Mouse (Mus musculus) hindbrain, postnatal 0 days (tissue): ENCODE data around the gene Kcnq1. TPM values are rescaled to one million over a fixed set of nuclear protein-coding genes. Genes with fewer than 3 reads are reported as not detected.
A peak's percentile ranks its signal among the peaks of the same experiment; 100 is the strongest.

Experiments used
- ATAC-seq: fragments of 200-750 bp; cut with Nextera tagmentation; 2 replicates; pipeline ENCODE4 v1.8.0; 2017; ENCODE audit warnings: mild to moderate bottlenecking, moderate TSS enrichment, moderate library complexity
- DNase-seq: peaks from one replicate; pipeline ENCODE4 v3.0.0-alpha.2; 2015; ENCODE audit warnings: low spot score
- H3K27ac ChIP-seq: fragments of 300-500 bp; sonication (generic); 2 replicates; pipeline ENCODE4 v1.5.1; 2014; ENCODE audit warnings: mild to moderate bottlenecking
- H3K27me3 ChIP-seq: fragments of 300-500 bp; sonication (generic); 2 replicates; pipeline ENCODE4 v1.6.1; 2014; ENCODE audit warnings: low read length, mixed read lengths; ENCODE audit not compliant: insufficient read depth
- H3K36me3 ChIP-seq: fragments of 300-500 bp; sonication (generic); 2 replicates; pipeline ENCODE4 v1.6.1; 2014; ENCODE audit warnings: low read length, mixed read lengths; ENCODE audit not compliant: insufficient read depth
- H3K4me1 ChIP-seq: fragments of 300-500 bp; sonication (generic); 2 replicates; pipeline ENCODE4 v1.6.1; 2014; ENCODE audit warnings: antibody characterized with exemption, low read length, mixed read lengths; ENCODE audit not compliant: insufficient read depth
- H3K4me2 ChIP-seq: fragments of 300-500 bp; sonication (generic); 2 replicates; pipeline ENCODE4 v1.6.1; 2014; ENCODE audit warnings: low read depth, mild to moderate bottlenecking, low read length, moderate library complexity, mixed read lengths
- H3K4me3 ChIP-seq: fragments of 300-500 bp; sonication (generic); 2 replicates; pipeline ENCODE4 v1.5.1; 2014; ENCODE audit warnings: low read length
- H3K9ac ChIP-seq: fragments of 300-500 bp; sonication (generic); replicated peaks from 2 replicates; pipeline ENCODE4 v1.6.1; 2014; ENCODE audit warnings: mild to moderate bottlenecking, low read length, moderate library complexity, mixed read lengths
- H3K9me3 ChIP-seq: fragments of 300-500 bp; sonication (generic); 2 replicates; pipeline ENCODE4 v1.6.1; 2016; ENCODE audit warnings: low read length, mixed read lengths
- CTCF ChIP-seq: IDR thresholded peaks from 2 replicates; pipeline ENCODE4 v1.5.1; 2016; ENCODE audit warnings: antibody characterized with exemption, control low read depth, low read depth
- WGBS: fragments of 180-500 bp; shearing (Covaris S2); extraction: QIAGEN DNeasy Blood & Tissue Kit; methylation state at CpG from one replicate; pipeline ENCODE4 v1.1.7; 2014; 5-methylcytosine and 5-hydroxymethylcytosine counted together
- polyA plus RNA-seq: library from polyadenylated mRNA; unstranded; fragments of >200 nt; fragmentation: Nextera tagmentation; extraction: Ambion mirVana; gene quantifications from 2 replicates; pipeline ENCODE4 v1.2.1, GENCODE M21; 2015
- total RNA-seq: library from RNA; depleted of rRNA; stranded (reverse); fragments of >200 nt; gene quantifications from 2 replicates; pipeline ENCODE4 v1.2.3, GENCODE M21; 2014

Gene Kcnq1
- total and polyA plus RNA-seq, 2 experiments from 2014 or later: 1.4 to 1.9 TPM

GRCm38 (mm10) chr7:143428142-143428813, 322.1 kb downstream of the Kcnq1 start:
- whole genome bisulfite sequencing: 14% methylated on average over 23 of the region's 23 CpGs
- DNase-seq (peak; percentile 86), ATAC-seq (peak; percentile 91)
- no peak overlapping the region for H3K4me2 ChIP-seq
- H3K9me3 ChIP-seq: no peaks in the 10 kb centered on the region
- TF ChIP-seq CTCF: no peak
- 0 out of 2 replicates have a peak overlapping the region, but pooled peaks have one; percentile 17 for H3K9ac ChIP-seq
- H3K4me3 ChIP-seq: no peak overlapping the region
- H3K36me3 ChIP-seq: no peaks in the 10 kb centered on the region
- H3K27ac ChIP-seq: peak overlapping the region; percentile 58; the same call in 1 of the 2 replicates
- peaks cover 16% of the 10 kb centered on the region for H3K4me1 ChIP-seq
- no peaks in the 10 kb centered on the region for H3K27me3 ChIP-seq

- peaks cover 18% of the 10 kb centered on the region for H3K4me1 ChIP-seq
- DNase-seq: no peak
- 25% methylated on average over 2 of the region's 2 CpGs for WGBS
- no peaks in the 10 kb centered on the region for H3K9me3 ChIP-seq
- no peaks in the 10 kb centered on the region for H3K36me3 ChIP-seq
- no peaks in the 10 kb centered on the region for H3K27me3 ChIP-seq
- H3K4me3 ChIP-seq: no peak overlapping the region
- no peak overlapping the region for H3K4me2 ChIP-seq
- peak overlapping the region; percentile 58; the same call in 1 of the 2 replicates for H3K27ac ChIP-seq
- peak; percentile 11; the same call in 1 of the 2 replicates for ATAC-seq
- 0 out of 2 replicates have a peak overlapping the region, but pooled peaks have one; percentile 17 for H3K9ac ChIP-seq
- TF ChIP-seq CTCF: no peak
Observed at GRCm38 (mm10) chr7:143428814-143429499, 322.8 kb downstream of the Kcnq1 start.

GRCm38 (mm10) chr7:143432631-143433030, 326.5 kb downstream of the Kcnq1 start:
- no peaks in the 10 kb centered on the region for H3K27me3 ChIP-seq
- H3K9ac ChIP-seq: no peak overlapping the region
- ATAC-seq (no peak), DNase-seq (no peak)
- H3K4me1 ChIP-seq: peaks cover 21% of the 10 kb centered on the region
- no peaks in the 10 kb centered on the region for H3K9me3 ChIP-seq
- H3K4me3 ChIP-seq: no peak overlapping the region
- TF ChIP-seq CTCF: no peak
- 94% methylated on average over 1 of the region's 1 CpGs for WGBS
- no peak overlapping the region for H3K27ac ChIP-seq
- H3K4me2 ChIP-seq: no peak overlapping the region
- no peaks in the 10 kb centered on the region for H3K36me3 ChIP-seq

GRCm38 (mm10) chr7:143433331-143433730, 327.2 kb downstream of the Kcnq1 start:
- DNase-seq (peak; percentile 48), ATAC-seq (no peak)
- H3K27me3 ChIP-seq: no peaks in the 10 kb centered on the region
- H3K4me3 ChIP-seq: no peak overlapping the region
- no peaks in the 10 kb centered on the region for H3K9me3 ChIP-seq
- H3K4me1 ChIP-seq: peaks cover 23% of the 10 kb centered on the region
- H3K27ac ChIP-seq: no peak overlapping the region
- WGBS: 33% methylated on average over 7 of the region's 7 CpGs
- H3K36me3 ChIP-seq: no peaks in the 10 kb centered on the region
- no peak overlapping the region for H3K9ac ChIP-seq
- H3K4me2 ChIP-seq: no peak overlapping the region
- no peak for TF ChIP-seq CTCF

- Histone ChIP-seq H3K4me2 (peak overlapping the region; percentile 95), H3K36me3 (no peaks in the 10 kb centered on the region), H3K4me3 (peak overlapping the region; percentile 41), H3K9ac (peak overlapping the region; percentile 76), H3K27me3 (no peaks in the 10 kb centered on the region), H3K9me3 (no peaks in the 10 kb centered on the region), H3K27ac (peak overlapping the region; percentile 48; the same call in 1 of the 2 replicates), H3K4me1 (peaks cover 19% of the 10 kb centered on the region)
- ATAC-seq (peak; percentile 54), DNase-seq (no peak)
- 33% methylated on average over 12 of the region's 18 CpGs for WGBS
- no peak for TF ChIP-seq CTCF
Observed at GRCm38 (mm10) chr7:143437231-143437893, 331.2 kb downstream of the Kcnq1 start.

- ATAC-seq (peak; percentile 67), DNase-seq (peak; percentile 68)
- WGBS: 3% methylated on average over 54 of the region's 63 CpGs
Observed at GRCm38 (mm10) chr7:143437894-143438581, 331.9 kb downstream of the Kcnq1 start.

More at GRCm38 (mm10) chr7:143437894-143438581, 331.9 kb downstream of the Kcnq1 start:
- Histone ChIP-seq H3K4me1 (peaks cover 17% of the 10 kb centered on the region), H3K4me3 (peak overlapping the region; percentile 41), H3K9me3 (no peaks in the 10 kb centered on the region), H3K36me3 (no peaks in the 10 kb centered on the region), H3K27ac (peak overlapping the region; percentile 48; the same call in 1 of the 2 replicates), H3K9ac (peak overlapping the region; percentile 76), H3K27me3 (no peaks in the 10 kb centered on the region), H3K4me2 (peak overlapping the region; percentile 95)
- TF ChIP-seq CTCF: no peak
